Mouse (Mus musculus) lung, adult 2 months (tissue): ENCODE data around the gene Shank3. TPM values are rescaled to one million over a fixed set of nuclear protein-coding genes. Genes with fewer than 3 reads are reported as not detected.

Experiments
- DNase-seq: peaks from one replicate; pipeline ENCODE4 v3.0.0; 2022
- H3K4me1 ChIP-seq: fragments of 200-500 bp; 2 replicates; pipeline ENCODE4 v1.6.1; 2011; ENCODE audit warnings: low read length; ENCODE audit not compliant: control insufficient read depth, insufficient read depth
- H3K4me3 ChIP-seq: fragments of 200-500 bp; replicated peaks from 2 replicates; pipeline ENCODE3; 2011; ENCODE audit warnings: low read depth, mild to moderate bottlenecking, control low read depth, low read length; ENCODE audit errors: extremely low read depth
- CTCF ChIP-seq: fragments of 200-500 bp; IDR thresholded peaks from 2 replicates; pipeline ENCODE4 v1.5.1; 2011; ENCODE audit warnings: mild to moderate bottlenecking, low read length, control low read depth; ENCODE audit not compliant: insufficient read depth
- POLR2A ChIP-seq: fragments of 200-500 bp; IDR thresholded peaks from 2 replicates; pipeline ENCODE4 v1.6.1; 2011; ENCODE audit warnings: low read depth, mild to moderate bottlenecking, control low read depth, low read length, borderline replicate concordance; ENCODE audit errors: extremely low read depth
- WGBS: fragments of 180-500 bp; shearing (Covaris S2); methylation state at CpG from one replicate; pipeline ENCODE4 v1.1.7; 2018; 5-methylcytosine and 5-hydroxymethylcytosine counted together
- polyA plus RNA-seq: library from polyadenylated mRNA; depleted of rRNA; stranded (reverse); fragments of >200 nt; gene quantifications from 2 replicates; pipeline ENCODE4 v1.2.3, GENCODE M21; 2012; rRNA removed

The Shank3 gene
- polyA plus RNA-seq, 1 experiment: 103 TPM

DNA sequence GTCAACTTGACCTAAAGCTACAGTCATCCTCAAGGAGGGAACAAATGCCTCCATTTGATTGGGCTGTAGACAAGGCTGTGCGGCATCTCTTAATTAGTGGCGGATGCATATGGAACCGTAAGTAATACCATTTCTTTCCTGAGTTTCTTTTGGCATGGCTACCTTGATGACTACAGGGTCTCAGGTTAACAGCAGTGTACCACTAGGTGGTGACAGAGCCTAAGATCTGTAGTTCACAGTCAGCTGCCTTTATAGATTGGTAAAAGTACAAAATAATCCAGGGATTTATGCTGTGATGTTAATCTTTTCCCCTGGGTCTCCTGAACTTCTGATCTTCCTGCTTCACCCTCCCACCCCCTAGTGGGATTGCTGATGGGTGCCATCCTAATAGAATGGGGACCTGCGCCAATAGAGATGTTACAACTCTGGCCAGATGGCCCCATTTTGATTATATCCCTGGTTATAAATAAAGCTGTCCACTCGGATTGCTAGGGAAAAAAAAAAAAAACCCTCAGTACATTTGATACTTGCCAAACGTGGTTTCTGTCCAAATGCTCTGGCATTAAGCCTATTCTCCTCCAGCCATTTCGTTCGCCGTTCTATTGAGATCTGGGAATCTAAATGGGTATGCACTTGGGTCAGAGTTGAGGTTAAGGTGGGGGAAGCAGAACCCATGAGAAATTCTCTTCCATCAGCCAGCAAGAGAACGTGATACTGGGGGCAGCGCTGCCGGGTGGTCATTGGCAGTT is 106.6 kb downstream of the Shank3 start:
- H3K4me3 ChIP-seq: no peak overlapping the region
- no peak for DNase-seq
- no peaks in the 10 kb centered on the region for H3K4me1 ChIP-seq
- TF ChIP-seq POLR2A (no peak), CTCF (no peak)
- 72% methylated on average over 12 of the region's 12 CpGs for WGBS

DNA sequence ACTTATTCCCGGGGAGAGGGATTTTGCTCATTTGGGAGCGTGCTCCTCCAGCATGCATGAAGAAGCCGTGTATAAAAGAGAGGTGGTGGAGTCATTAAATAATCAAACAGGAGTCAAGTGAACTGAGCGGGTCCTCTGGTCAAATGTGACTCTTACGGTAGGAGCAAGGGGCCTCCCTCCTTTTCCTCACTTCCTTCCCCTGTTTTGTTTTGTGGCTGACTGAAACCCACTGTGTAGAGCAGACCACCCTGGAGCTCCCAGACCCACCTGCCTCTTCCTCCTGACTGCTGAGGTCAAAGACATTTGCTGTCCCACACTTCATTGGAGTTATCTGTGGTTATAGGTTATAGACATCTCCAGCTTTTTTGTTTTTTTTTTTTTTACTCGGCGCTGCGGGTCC is 108.1 kb downstream of the Shank3 start:
- WGBS: 72% methylated on average over 8 of the region's 8 CpGs
- H3K4me3 ChIP-seq: no peak overlapping the region
- TF ChIP-seq POLR2A (no peak), CTCF (no peak)
- no peak for DNase-seq
- no peaks in the 10 kb centered on the region for H3K4me1 ChIP-seq

DNA sequence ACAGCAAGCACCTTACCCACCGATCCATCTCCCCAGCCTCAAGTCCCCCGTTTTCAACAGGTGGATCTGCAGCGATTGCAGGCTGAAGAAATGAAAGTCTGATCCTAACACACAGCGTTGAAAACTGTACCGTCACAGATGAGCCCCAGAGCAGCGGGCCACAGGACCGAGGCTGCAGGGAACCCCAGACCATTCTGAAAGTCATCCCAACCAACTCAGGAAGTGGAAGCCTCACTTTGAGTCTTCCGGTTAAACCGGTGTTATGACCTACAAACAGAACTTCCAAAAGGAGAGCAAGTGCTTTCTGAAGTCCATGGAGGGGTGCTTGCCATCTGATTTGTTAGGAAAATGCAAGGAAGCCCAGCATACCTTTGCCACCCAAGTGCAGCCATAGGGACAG is 108.5 kb downstream of the Shank3 start:
- TF ChIP-seq POLR2A: no peak
- TF ChIP-seq CTCF: no peak
- H3K4me1 ChIP-seq: no peaks in the 10 kb centered on the region
- WGBS: 74% methylated on average over 9 of the region's 9 CpGs
- no peak for DNase-seq
- H3K4me3 ChIP-seq: no peak overlapping the region

Other genes starting within 250 kb of the Shank3 start
- gene Sbf1, start 184.3 kb upstream of the Shank3 start, polyA plus RNA-seq: 188 and 208 TPM in 2 replicates
- 0.14 and 0.75 TPM in 2 replicates for gene Adm2, start 176.9 kb upstream of the Shank3 start, polyA plus RNA-seq
- 0.24 and 1.2 TPM in 2 replicates for gene Miox, start 165.2 kb upstream of the Shank3 start, polyA plus RNA-seq
- 81.7 and 84.4 TPM in 2 replicates for gene Lmf2, start 144.0 kb upstream of the Shank3 start, polyA plus RNA-seq
- 105 and 117 TPM in 2 replicates for gene Ncaph2, start 143.9 kb upstream of the Shank3 start, polyA plus RNA-seq
- gene Sco2, start 125.8 kb upstream of the Shank3 start, polyA plus RNA-seq: 57.7 and 65.5 TPM in 2 replicates
- 14.4 and 21.5 TPM in 2 replicates for gene Tymp, start 122.6 kb upstream of the Shank3 start, polyA plus RNA-seq
- 106 and 138 TPM in 2 replicates for gene Odf3b, start 120.3 kb upstream of the Shank3 start, polyA plus RNA-seq
- gene Klhdc7b, start 114.7 kb upstream of the Shank3 start, polyA plus RNA-seq: 0.03 and 0.07 TPM in 2 replicates
- not detected in 2 replicates for gene Syce3, start 89.1 kb upstream of the Shank3 start, polyA plus RNA-seq
- 4.3 and 28.9 TPM in 2 replicates for gene Cpt1b, start 73.8 kb upstream of the Shank3 start, polyA plus RNA-seq
- gene C730034F03Rik, start 70.0 kb upstream of the Shank3 start, polyA plus RNA-seq: 0.45 and 0.73 TPM in 2 replicates
- 4.4 TPM in 1 of 2 replicates, not detected in the other for gene Gm44502, start 69.9 kb upstream of the Shank3 start, polyA plus RNA-seq
- gene Chkb, start 69.7 kb upstream of the Shank3 start, polyA plus RNA-seq: 51.3 and 67.1 TPM in 2 replicates
- gene Mapk8ip2, start 45.7 kb upstream of the Shank3 start, polyA plus RNA-seq: 0.10 and 0.11 TPM in 2 replicates
- 57.7 and 62.4 TPM in 2 replicates for gene Arsa, start 22.2 kb upstream of the Shank3 start, polyA plus RNA-seq
- gene Acr, start 68.7 kb downstream of the Shank3 start, polyA plus RNA-seq: 2.8 and 2.9 TPM in 2 replicates
- gene Rabl2, start 92.3 kb downstream of the Shank3 start, polyA plus RNA-seq: 14.7 and 18.7 TPM in 2 replicates